Mouse (Mus musculus): ENCODE measurements around the gene Slc35e3.

Slc35e3 gene

DNA sequence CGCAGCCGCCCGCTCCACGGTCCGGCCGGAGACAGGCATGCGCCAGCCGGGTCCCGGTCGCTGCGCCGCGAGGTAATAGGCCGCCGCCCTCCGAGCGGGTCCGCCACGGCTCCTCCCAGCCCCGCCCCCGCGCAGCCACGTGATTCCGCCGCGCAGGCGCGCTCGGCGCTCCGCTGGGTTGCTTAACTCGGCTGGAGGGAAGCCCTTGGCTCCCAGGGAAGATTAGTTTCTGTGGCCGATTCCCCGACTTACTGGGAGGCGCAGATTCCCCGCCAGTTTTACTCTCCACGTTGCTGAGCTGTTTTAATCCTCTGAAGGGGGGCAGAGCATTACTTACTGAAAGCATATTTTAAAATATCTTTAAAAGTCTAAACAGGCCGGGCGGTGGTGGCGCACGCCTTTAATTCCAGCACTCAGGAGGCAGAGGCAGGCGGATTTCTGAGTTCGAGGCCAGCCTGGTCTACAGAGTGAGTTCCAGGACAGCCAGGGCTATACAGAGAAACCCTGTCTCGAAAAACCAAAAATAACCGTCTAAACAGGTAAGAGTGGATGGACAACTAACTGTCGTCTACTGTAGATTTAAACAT is at the start of gene Slc35e3:
Gene Slc35e3, minus strand, starts transcription at position 69 of the 587 bp plus-strand sequence.
- in situ Hi-C loops (cut with MboI; ENCODE audit: low sequenced_read_pairs), result loop anchor here (25.0 kb wide), 1 partner anchor 616 kb away; the partner anchor contains the start of gene Gm9049

DNA sequence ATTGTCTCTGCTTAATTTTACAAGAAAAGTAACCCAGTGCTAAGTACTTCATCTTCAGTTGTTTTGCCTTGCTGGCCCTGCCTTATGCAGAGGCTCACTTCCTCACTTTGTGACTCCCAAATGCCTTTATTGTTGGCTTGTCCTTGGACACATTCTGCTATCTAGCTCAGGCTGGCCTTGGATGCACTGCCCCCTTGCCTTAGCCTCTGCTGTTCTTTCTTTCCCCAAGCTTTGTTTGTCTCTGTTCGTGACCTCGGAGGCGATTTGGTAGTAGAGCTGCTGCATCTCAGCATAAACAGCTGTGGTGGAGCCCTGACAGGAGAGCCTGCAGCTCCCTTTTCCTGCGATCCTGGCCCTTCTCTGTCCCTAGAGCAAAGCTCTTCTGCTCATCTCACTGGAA is 49.0 kb upstream of the Slc35e3 start:
- in situ Hi-C loops (cut with MboI; ENCODE audit: low sequenced_read_pairs), result no loop called here

DNA sequence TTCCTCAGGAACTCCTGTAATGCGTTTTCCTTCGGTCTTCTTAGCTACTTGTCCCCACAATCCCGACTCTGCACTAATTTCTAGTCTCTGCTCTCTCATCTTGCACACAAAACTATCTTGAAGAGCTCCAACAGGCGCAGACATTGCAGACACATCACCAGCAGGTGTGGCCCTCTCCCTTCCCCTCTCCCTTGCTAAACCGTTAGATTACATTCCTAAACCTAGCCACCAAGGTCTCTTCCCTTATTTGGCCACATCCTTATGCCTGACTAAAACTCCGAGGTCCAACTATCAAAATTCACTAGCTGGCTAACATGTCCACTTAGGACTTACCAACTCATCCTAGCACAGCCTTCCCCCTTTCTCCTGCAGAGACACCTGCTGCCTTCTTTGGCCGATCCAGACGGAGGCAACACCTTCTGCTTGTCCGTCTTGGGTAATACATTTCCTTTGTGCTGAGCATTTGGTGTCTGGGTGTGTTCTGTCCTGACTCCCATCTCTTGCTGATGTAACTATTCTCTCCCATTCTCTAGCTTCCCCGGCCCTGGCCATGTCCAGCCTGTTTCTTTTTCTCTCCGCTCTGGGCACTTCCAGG is 47.4 kb upstream of the Slc35e3 start:
- in situ Hi-C loops (cut with MboI; ENCODE audit: low sequenced_read_pairs), result no loop called here

DNA sequence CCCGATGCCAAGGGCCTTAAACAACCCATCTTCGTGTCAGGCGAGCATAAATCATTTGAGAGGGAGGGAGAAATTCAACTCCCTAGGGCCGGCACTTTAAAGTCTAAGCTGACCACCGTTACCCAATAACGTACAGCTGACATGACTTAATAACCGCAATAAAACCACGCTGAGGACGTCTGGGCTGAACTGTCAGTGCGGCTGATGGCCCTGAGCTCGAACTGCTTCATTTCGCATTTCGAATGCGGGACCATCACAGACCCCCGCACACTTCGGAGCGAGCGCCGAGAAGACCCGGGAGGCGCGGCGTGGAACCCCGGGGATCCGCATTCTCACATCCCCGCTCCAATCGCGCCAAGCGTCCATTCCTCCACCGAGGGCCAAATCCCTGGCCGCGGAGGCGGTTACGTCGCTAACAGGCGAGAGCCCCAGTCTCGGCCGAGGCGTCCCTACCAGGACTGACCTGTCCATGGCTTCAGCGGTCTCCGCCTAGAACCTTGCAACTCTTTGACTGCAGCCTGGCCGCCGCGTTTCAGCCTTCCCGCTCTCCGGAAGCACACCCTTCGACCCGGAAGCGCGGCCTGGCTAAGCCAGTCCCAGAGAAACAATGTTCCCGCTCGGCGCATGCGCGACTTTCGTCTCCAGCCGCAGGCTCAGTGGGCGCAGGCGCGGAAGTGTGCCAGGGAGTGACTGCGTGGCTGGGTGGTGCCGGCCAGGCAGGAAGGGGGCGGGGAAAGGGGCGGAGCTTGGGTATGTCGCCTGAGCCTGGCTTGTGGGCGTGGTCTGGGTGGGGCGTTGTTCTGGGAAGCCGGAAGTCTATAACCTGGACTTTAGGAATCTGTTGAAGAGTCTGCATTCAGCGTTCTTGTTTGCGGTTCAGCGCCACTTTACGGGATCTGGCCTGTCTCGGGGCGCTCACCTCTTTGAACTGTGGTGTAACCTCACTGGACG is 46.3 kb upstream of the Slc35e3 start, which contains the start of gene Nup107:
Gene Nup107, minus strand, starts transcription at position 565 of the 951 bp plus-strand sequence.
- in situ Hi-C loops (cut with MboI; ENCODE audit: low sequenced_read_pairs), result no loop called here

DNA sequence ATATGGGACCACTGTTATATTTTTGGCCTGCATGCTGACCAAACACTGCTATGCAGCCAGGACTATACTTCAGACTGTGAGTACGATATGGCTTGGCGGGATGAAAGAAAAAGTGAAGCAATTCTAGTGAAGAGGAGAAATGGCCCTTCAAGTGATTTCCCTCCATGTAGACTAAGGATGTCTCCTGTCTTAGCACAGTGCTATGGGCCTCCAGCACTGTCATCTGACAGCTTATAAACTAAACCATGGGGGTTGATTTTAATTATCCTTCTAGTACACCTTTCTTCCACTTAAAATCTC is 45.0 kb upstream of the Slc35e3 start:
- in situ Hi-C loops (cut with MboI; ENCODE audit: low sequenced_read_pairs), result no loop called here

DNA sequence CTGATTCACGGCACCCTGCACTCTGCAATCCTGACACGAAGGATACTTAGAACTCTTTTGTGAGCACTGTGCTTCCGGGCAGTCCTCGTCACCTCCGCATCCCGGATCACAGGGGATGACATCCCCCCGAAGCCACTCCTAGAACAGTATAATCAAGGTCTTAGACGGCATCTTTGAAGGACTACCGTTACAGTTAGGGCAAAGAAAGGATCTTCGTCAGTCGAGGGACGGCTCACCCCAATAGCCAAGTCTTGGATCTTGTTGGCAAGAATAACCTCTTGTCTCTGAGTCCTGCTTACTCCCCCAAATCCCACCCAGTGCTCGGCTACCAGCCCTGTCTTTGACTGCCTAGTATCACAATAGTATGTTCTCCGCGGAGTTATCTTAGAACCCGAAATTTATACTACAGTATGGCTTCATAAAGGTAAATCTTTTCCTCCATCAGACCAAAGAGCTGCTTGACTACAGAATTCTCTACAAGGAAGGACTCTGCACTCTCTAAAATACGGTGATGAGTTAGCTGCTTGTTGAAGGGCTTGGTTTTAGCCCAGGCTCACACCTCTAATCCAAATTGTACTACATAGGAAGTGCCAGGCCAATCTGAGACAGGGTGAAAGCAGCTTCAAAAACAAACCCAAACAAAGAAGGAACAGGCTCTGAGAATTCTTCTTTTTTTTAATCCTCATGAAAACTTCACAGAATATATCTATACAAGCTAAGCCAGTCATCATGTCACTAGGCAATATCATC is 44.4 kb upstream of the Slc35e3 start:
- in situ Hi-C loops (cut with MboI; ENCODE audit: low sequenced_read_pairs), result no loop called here

DNA sequence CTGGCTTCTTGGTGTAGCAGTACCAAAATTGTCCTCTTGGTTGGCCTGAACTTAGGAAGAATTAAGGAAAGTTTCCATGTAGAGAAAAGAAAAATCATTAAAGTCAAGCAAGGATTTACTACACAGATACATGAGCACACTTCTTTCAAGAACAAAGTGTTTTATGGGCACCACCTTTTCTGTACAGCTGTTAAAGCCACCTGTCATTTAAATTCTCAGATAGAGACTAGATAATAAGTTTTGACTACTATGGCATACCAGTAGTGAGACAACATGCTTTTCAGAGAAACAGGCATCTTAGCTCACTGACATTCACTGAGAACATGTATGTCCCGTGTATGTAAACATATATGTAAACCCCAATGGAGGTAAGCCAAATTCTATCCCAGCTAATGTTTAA is 43.8 kb upstream of the Slc35e3 start:
- in situ Hi-C loops (cut with MboI; ENCODE audit: low sequenced_read_pairs), result no loop called here

DNA sequence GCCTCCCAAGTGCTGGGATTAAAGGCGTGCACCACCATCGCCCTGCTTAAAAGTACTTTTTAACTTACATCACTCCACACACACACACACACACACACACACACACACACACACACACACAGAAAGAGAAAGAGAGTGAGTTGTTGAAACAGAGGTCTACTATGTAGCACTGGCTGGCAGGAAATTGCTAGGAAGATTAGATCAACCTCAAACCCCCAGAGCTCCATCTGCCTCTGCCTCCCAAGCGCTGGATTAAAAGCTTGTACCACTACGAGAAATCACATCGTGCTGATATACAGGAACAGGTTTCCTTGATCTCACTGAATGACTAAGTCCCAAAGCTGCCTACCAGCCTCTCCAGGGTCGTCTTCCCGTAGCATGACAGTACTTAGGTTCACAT is 38.5 kb upstream of the Slc35e3 start:
- in situ Hi-C loops (cut with MboI; ENCODE audit: low sequenced_read_pairs), result no loop called here

DNA sequence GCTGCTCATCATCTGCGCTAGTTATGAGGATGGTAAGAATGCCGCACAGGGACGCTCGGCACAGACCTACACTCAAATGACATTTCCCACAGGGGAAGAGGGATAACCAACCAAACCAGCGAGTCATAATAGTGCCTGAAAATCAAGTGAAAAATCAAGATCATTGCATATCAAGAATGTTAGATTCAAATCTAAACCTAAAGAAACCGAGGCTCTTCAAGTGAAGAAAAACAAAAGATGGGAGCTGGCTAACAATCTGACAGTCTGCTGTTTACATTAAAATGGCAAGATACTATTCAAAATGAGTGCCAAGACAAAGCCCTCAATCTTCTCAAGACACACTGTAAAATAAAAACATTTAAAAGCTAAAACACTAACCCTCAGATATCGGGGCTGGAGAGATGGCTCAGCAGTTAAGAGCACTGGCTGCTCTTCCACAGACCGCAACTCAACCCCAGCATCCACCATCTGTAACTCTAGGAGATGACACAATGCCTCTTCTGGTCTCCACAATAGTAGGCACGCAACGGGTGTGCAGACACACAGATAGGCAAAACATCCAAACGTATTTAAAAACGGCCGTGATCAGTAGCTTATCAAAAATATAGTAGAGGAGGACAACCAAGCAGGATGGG is 37.7 kb upstream of the Slc35e3 start:
- in situ Hi-C loops (cut with MboI; ENCODE audit: low sequenced_read_pairs), result no loop called here

DNA sequence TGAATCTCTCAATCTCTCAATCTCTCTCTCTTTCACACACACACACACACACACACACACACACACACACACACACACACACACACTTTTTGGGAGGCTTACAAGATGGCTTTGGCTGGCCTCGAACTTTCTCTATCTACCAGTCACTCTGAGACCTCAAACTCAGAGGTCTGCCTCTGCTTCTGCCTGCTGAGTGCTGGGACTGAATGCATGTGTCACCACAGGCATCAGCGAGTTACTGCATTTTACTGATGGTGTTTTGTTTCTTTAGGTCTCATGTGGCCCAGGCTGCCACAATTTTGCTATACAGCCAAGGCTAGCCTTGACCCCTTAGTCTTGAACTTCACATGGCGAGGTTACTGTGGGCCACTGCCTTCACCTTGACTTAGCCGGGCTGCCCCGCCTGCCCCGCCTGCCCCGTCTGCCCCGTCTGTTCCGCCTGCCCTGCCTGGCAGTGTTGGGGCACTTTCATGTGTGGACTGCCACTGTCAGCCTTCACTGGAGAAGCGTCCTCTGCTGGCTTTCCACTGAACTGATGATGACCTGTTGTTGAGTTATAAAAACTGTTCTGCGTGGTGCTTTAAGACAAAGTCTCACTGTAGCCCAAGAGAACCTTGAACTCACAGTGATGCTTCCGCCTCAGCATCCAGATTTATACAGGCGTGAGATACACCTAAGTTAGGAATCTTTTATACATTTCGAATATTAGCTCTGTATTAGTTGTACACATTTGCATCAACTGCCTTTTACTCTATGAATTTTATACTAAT is 36.5 kb upstream of the Slc35e3 start:
- in situ Hi-C loops (cut with MboI; ENCODE audit: low sequenced_read_pairs), result no loop called here

DNA sequence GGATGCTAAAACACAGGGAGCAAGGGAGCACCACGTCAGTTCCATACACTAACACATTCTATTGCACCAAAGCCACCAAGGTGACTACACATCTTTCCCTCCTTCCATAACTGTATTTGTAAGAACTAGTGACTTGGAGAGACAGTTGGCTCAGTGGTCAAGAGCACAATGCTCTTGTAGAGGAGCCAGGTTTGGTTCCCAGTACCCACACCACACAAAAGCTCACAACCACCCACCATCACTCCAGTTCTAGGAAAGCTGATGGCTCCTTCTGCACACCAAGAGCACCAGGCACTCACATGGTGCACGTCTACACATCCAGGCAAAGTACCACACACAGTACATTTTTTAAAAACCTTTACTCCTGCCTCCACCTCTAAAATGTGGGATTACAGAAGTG is 35.9 kb upstream of the Slc35e3 start:
- in situ Hi-C loops (cut with MboI; ENCODE audit: low sequenced_read_pairs), result no loop called here

DNA sequence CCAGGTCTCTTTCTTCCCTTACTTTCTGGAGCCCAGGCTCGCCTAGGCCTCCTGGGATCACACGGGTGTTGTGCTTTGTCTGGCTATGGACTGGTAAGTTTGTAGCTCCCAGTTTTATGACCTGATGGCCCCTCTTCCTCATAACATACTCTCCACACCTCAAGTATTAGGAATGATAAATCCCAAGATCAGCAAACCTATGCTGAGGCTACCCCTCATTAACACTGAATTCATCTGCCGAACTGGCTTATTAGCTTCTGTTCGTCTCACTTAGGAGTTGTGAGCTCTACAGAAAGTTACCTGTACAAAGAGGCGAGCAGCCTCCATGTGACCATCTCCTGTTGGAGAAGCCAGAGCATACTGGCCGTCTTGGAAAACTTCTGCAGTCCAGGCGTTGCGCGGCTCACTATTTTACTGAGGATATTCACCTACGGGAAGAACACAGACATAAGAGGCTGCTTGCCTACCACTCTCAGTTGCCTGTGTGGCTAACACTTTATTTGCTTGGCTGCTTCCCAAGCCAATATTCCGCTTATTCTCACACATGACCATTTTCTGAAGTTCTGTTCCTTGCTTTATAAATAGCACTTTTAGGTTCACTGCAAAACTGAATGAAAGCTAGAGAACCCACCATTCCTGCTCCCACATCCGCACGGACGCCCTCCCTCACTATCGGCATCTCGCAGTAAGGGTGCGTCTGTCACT is 35.0 kb upstream of the Slc35e3 start:
- in situ Hi-C loops (cut with MboI; ENCODE audit: low sequenced_read_pairs), result no loop called here

DNA sequence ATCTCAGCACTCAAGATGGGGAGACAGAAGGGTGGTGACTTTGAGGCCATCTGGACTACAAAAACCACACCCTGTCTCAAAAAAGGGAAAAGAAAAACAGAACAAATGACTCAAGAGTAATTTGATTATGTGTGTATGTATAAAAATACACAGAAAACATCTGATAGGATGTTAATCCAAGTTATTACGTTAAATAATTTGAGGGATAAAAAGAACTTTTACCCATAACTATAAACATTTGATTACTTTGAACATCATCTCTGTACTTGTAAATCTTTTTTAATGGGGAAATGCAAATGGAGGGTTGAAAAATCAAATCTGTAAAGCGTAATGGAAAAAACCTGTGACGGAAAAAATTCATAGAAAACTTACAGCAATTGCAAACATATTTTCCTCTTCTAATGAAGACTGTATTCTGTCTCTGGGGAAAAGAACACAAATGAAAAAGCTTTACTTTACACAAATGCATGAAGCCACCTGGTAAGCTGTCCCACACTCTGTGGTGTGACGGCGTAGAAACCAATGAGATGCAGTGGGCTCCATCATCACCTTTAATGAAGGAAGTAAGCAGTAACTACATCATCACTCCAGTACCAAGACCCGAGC is 34.2 kb upstream of the Slc35e3 start:
- in situ Hi-C loops (cut with MboI; ENCODE audit: low sequenced_read_pairs), result no loop called here

DNA sequence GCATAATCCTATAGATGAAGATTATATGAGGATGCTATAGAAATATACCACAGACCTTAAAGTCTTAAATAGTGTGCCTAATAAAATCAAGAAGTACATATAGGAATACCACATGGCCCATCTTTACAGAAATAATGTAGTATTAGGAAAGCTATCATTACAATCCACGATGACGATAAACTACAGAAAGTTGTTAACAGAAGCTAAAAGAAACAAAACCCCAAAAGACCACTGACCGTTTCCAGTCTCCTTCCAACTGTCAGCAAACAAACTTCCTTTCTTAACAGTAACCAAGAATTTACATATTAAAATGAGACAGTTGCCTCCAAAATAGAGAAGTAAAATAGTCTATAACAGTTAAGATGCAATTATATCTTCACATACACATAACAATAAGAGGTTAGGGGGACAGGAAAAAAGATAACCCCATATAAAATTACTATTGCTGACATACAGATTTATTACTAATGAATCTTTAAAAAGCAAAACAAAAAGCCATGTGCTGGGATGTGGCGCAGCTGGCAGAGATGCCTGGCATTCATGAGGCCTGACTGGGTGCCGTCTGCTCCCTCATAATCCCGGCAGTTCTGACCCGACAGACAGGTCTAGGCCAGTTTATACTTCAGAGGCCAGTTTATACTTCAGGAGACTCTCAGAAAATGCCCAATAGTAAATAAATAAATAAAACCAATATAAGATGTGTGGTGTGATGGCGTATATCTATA is 33.6 kb upstream of the Slc35e3 start:
- in situ Hi-C loops (cut with MboI; ENCODE audit: low sequenced_read_pairs), result no loop called here

DNA sequence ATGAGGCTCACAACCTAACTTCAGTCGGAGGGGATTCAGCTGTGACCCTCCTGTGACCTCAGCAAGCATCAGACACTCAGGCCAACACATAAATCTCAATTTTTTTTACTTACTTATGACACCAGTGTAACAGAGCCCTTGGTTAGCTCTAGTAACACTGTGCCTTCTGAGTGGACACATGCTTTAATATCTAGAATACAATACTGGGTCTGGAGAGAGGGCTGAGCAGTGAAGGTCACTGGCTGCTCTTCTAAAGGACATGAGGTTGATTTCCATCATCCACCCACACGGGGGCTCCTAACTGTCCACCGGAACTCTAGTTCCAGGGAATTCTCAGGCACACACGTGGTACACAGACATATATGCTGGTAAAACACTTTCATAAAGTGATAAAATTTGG is 32.8 kb upstream of the Slc35e3 start:
- in situ Hi-C loops (cut with MboI; ENCODE audit: low sequenced_read_pairs), result no loop called here

DNA sequence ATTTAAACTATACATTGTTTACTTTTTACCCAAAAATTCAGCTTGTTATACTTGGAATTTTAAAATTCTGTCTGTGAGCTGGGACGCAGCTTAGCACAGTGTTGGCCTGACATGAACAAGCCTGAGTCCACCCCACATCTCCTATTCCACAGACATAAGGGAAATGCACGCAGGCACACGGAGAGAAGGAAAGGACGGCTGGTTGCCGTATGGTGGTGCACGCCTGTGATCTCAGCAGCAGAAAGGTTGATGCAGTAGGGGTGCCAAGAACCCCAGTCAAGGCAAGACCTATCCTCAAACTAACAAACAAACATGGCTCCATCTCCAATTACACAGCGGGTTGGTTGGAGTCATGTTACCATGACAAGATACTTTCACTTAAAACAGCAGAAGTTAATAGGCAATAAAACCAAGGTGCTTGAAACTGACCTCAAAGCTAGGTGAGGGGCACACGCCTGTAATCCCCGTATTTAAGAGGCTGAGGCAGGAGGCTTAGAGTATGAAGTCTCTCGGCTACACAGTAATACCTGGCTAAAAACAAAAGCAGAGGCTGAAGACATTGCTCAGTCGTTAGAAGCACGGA is 32.3 kb upstream of the Slc35e3 start:
- in situ Hi-C loops (cut with MboI; ENCODE audit: low sequenced_read_pairs), result no loop called here

DNA sequence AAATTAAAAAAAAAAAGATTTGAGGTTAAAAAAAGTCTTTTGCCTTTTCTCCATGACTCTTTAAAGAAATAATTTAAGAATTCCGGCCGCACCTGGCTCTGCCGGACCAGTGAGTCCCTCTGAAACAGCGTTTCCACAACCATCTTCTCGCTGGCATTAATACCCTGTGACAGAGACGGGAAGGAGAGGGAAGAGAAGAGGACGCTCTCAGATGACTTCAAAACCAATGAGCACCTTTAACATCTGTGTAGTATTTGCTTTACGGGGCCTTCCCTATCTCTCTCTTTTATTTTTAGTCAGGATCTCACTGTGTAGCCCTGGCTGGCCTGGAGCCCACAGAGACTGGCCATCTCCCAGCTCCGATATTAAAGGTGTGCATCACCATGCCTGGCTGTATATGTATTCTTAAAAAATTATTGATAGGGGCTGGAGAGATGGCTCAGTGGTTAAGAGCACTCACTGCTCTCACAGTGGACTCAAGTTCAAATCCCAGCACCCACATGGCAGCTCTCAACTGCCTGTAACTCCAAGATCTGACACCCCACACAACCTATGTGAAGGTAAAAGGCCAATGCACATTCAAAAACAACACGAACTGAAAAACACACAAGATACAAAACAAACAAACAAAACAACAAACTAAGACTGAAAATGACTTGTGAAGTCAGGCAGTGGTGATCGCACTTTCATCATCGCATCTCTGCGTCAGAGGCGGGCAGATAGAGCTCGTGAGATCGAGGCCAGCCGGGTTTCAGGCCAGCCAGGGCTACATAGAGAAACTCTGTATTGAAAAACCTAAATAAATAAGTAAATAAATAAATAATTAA is 31.5 kb upstream of the Slc35e3 start:
- in situ Hi-C loops (cut with MboI; ENCODE audit: low sequenced_read_pairs), result no loop called here

All from CH12F3 (cell line).